Comparison of ENCODE assay signal across 15 mouse cellular contexts in genomic region chr2:106412158-106412557, GRCm38 (mm10).
"Had no signal": no experiment of that assay in that cellular context is flagged by ENCODE, and none has a peak within 500 bp of the region (broad histone marks: within the 10 kb centered on the region; RNA-seq: fewer than 3 reads in every experiment).

No protein-coding gene starts in this region.

- H3K9me3 ChIP-seq: kidney, embryonic 15.5 days; limb, embryonic 15.5 days; liver, embryonic 13.5 days; midbrain, embryonic 12.5 days had no signal

- H3K36me3 ChIP-seq: kidney, embryonic 15.5 days; limb, embryonic 15.5 days; liver, embryonic 13.5 days; midbrain, embryonic 12.5 days had no signal

- H3K9ac ChIP-seq: kidney, embryonic 15.5 days; limb, embryonic 15.5 days; liver, embryonic 13.5 days; liver, postnatal 0 days; midbrain, embryonic 12.5 days had no signal

- ATAC-seq: intestine, embryonic 16.5 days; liver, postnatal 0 days; lung, postnatal 0 days had no signal

- H3K4me2 ChIP-seq: kidney, embryonic 15.5 days; limb, embryonic 15.5 days; liver, embryonic 13.5 days; midbrain, embryonic 12.5 days had no signal

- DNase-seq: kidney, adult 2 months; kidney, postnatal 14 days; layer of hippocampus, adult 9-11 months; layer of hippocampus, postnatal 36 days; liver, embryonic 13.5 days; liver, postnatal 0 days; lung, postnatal 36 days; thymus, postnatal 4 days had no signal

- H3K4me3 ChIP-seq: kidney, embryonic 15.5 days; limb, embryonic 15.5 days; liver, embryonic 13.5 days; midbrain, embryonic 12.5 days; myocyte had no signal

- H3K4me1 ChIP-seq: kidney, embryonic 15.5 days; limb, embryonic 15.5 days; liver, embryonic 13.5 days; midbrain, embryonic 12.5 days had no signal

- H3K27ac ChIP-seq: kidney, embryonic 15.5 days; limb, embryonic 15.5 days; liver, embryonic 13.5 days; midbrain, embryonic 12.5 days; stomach, postnatal 0 days had no signal

- H3K27me3 ChIP-seq: kidney, embryonic 15.5 days; limb, embryonic 15.5 days; liver, embryonic 13.5 days; midbrain, embryonic 12.5 days had no signal
